Mouse (Mus musculus) hindbrain, embryonic 14.5 days (tissue): Measurements from ENCODE around the gene Hypk. TPM values are rescaled to one million over a fixed set of nuclear protein-coding genes. Genes with fewer than 3 reads are reported as not detected.

Source experiments
- ATAC-seq: fragments of 200-750 bp; cut with Nextera tagmentation; 2 replicates; pipeline ENCODE4 v1.8.0; 2017; ENCODE audit warnings: moderate number of reproducible peaks, mild to moderate bottlenecking, moderate TSS enrichment, moderate library complexity; ENCODE audit not compliant: low FRiP score
- DNase-seq: peaks from one replicate; pipeline ENCODE4 v3.0.0-alpha.2; 2015; ENCODE audit warnings: low spot score
- H3K27ac ChIP-seq: fragments of 300-500 bp; sonication (generic); 2 replicates; pipeline ENCODE4 v1.5.1; 2014; ENCODE audit warnings: mild to moderate bottlenecking, moderate library complexity
- H3K27me3 ChIP-seq: fragments of 300-500 bp; sonication (generic); 2 replicates; pipeline ENCODE4 v1.6.1; 2014; ENCODE audit warnings: mild to moderate bottlenecking, low read length, mixed read lengths; ENCODE audit not compliant: control insufficient read depth, insufficient read depth
- H3K36me3 ChIP-seq: fragments of 300-500 bp; sonication (generic); replicated peaks from 2 replicates; pipeline ENCODE4 v1.6.1; 2014; ENCODE audit not compliant: control insufficient read depth, insufficient read depth
- H3K4me1 ChIP-seq: fragments of 300-500 bp; sonication (generic); replicated peaks from 2 replicates; pipeline ENCODE4 v1.6.1; 2014; ENCODE audit warnings: antibody characterized with exemption, low read length, mixed read lengths; ENCODE audit not compliant: control insufficient read depth, insufficient read depth
- H3K4me2 ChIP-seq: fragments of 300-500 bp; sonication (generic); replicated peaks from 2 replicates; pipeline ENCODE4 v1.6.1; 2014; ENCODE audit warnings: mild to moderate bottlenecking, moderate library complexity
- H3K4me3 ChIP-seq: fragments of 300-500 bp; sonication (generic); replicated peaks from 2 replicates; pipeline ENCODE4 v1.5.1; 2014; ENCODE audit warnings: mild to moderate bottlenecking, low read length
- H3K9ac ChIP-seq: fragments of 300-500 bp; sonication (generic); 2 replicates; pipeline ENCODE4 v1.6.1; 2014
- H3K9me3 ChIP-seq: fragments of 300-500 bp; sonication (generic); 2 replicates; pipeline ENCODE4 v1.6.1; 2016; ENCODE audit warnings: low read length; ENCODE audit not compliant: control insufficient read depth
- WGBS: fragments of 180-500 bp; shearing (Covaris S2); extraction: QIAGEN DNeasy Blood & Tissue Kit; methylation state at CpG from one replicate; pipeline ENCODE4 v1.1.7; 2014; 5-methylcytosine and 5-hydroxymethylcytosine counted together
- polyA plus RNA-seq: library from polyadenylated mRNA; unstranded; fragments of >200 nt; fragmentation: Nextera tagmentation; extraction: Ambion mirVana; gene quantifications from 2 replicates; pipeline ENCODE4 v1.2.1, GENCODE M21; 2014

Gene Hypk
- polyA plus RNA-seq, 1 experiment from 2014 or later, result 90.2 TPM

- Histone ChIP-seq H3K4me3 (no peak overlapping the region), H3K9ac (no peak overlapping the region), H3K27me3 (no peaks in the 10 kb centered on the region), H3K4me2 (no peak overlapping the region), H3K4me1 (peaks cover 21% of the 10 kb centered on the region), H3K36me3 (peaks cover 51% of the 10 kb centered on the region), H3K9me3 (no peaks in the 10 kb centered on the region), H3K27ac (no peak overlapping the region)
- WGBS, result 89% methylated on average over 3 of the region's 3 CpGs
- DNase-seq (no peak), ATAC-seq (no peak)
Observed at GRCm38 (mm10) chr2:121418476-121418875, 34.6 kb upstream of the Hypk start.

DNA sequence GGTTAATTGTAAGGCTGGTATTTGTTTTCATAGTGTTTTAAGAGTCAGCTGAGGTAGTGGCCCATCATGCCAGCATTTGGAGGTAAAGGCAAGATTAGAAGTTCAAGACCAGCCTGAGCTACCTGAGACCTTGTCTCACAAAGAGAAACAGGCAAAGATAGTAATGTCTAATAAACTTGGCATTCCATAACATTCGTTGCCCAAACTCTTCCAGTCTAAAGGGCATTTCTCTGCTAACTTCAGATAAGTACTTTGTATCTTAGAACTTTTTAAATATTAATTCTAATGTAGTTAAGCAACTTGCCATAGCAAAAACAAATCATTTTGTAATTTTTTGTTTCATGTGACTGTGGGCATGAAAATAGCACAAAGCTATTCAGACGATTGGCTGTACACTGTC, 29.9 kb upstream of the Hypk start:
- no peak overlapping the region for H3K27ac ChIP-seq
- DNase-seq, result no peak
- H3K4me2 ChIP-seq, result no peak overlapping the region
- WGBS, result 92% methylated on average over 2 of the region's 2 CpGs
- ATAC-seq, result no peak
- H3K36me3 ChIP-seq, result peaks cover 82% of the 10 kb centered on the region
- no peaks in the 10 kb centered on the region for H3K4me1 ChIP-seq
- H3K9me3 ChIP-seq, result no peaks in the 10 kb centered on the region
- no peaks in the 10 kb centered on the region for H3K27me3 ChIP-seq
- H3K9ac ChIP-seq, result no peak overlapping the region
- H3K4me3 ChIP-seq, result no peak overlapping the region

GRCm38 (mm10) chr2:121425890-121426289, 27.2 kb upstream of the Hypk start:
- no peaks in the 10 kb centered on the region for H3K27me3 ChIP-seq
- H3K27ac ChIP-seq, result no peak overlapping the region
- ATAC-seq, result no peak

DNA sequence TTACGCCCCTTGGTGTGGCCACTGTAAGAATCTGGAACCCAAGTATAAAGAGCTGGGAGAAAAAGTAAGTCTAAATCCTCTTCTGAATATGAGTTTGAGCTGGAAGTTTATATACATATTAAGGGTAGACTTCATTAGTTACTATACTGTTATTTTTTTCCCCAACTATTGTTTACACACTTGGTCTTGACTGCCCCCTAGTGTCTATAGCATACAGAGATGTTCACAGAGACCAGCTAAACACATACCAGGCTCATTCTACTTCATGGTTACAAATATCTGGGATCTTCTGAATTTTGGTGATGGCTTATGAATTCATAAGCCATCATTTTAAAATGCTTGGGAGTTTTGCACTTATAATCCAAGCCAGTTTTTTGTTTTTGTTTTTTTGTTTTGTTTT, 18.2 kb upstream of the Hypk start:
- H3K27me3 ChIP-seq, result no peaks in the 10 kb centered on the region
- no peaks in the 10 kb centered on the region for H3K9me3 ChIP-seq
- H3K4me1 ChIP-seq, result no peaks in the 10 kb centered on the region
- H3K4me2 ChIP-seq, result no peak overlapping the region
- DNase-seq (peak; percentile 51), ATAC-seq (no peak)
- no peak overlapping the region for H3K27ac ChIP-seq
- H3K4me3 ChIP-seq, result no peak overlapping the region
- no peak overlapping the region for H3K9ac ChIP-seq
- 94% methylated on average over 1 of the region's 1 CpGs for WGBS
- H3K36me3 ChIP-seq, result peaks cover 99% of the 10 kb centered on the region

More at GRCm38 (mm10) chr2:121425890-121426289, 27.2 kb upstream of the Hypk start:
- Histone ChIP-seq H3K36me3 (peaks cover 98% of the 10 kb centered on the region), H3K4me2 (no peak overlapping the region), H3K4me1 (no peaks in the 10 kb centered on the region), H3K9ac (no peak overlapping the region), H3K4me3 (no peak overlapping the region), H3K9me3 (no peaks in the 10 kb centered on the region)
- no peak for DNase-seq
- 100% methylated on average over 2 of the region's 2 CpGs for WGBS

DNA sequence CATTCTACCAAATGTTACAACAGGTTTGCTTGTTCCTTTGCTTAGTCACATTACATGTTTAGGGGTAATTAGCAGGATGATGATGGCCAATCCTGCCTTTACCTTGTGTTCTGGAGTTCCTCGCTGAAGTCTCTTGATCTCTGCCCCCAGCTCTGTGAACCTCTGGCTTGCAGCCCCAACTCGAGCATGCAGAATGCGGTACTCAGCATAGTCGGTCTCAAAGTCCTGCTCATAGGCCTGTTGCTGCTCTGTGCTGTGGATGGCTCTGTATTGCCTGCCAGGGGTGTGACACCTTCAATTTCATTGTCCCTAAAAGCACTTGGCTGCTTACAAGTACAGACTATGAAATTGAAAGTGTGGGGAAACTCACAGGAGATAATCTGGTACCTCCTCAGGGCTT, 13.3 kb upstream of the Hypk start:
- H3K4me2 ChIP-seq, result no peak overlapping the region
- DNase-seq (no peak), ATAC-seq (no peak)
- 76% methylated on average over 4 of the region's 4 CpGs for WGBS
- H3K9ac ChIP-seq, result no peak overlapping the region
- peaks cover 12% of the 10 kb centered on the region; the same call in 1 of the 2 replicates for H3K4me1 ChIP-seq
- peaks cover 26% of the 10 kb centered on the region for H3K27me3 ChIP-seq
- no peak overlapping the region for H3K4me3 ChIP-seq
- no peak overlapping the region for H3K27ac ChIP-seq
- H3K36me3 ChIP-seq, result peaks cover 54% of the 10 kb centered on the region
- no peaks in the 10 kb centered on the region for H3K9me3 ChIP-seq

- 67% methylated on average over 5 of the region's 5 CpGs for WGBS
- no peaks in the 10 kb centered on the region for H3K9me3 ChIP-seq
- no peak overlapping the region for H3K4me2 ChIP-seq
- H3K36me3 ChIP-seq, result peaks cover 42% of the 10 kb centered on the region
- DNase-seq, result no peak
- peaks cover 12% of the 10 kb centered on the region; the same call in 1 of the 2 replicates for H3K4me1 ChIP-seq
- H3K4me3 ChIP-seq, result no peak overlapping the region
- H3K9ac ChIP-seq, result no peak overlapping the region
- no peak overlapping the region for H3K27ac ChIP-seq
- ATAC-seq, result no peak
- H3K27me3 ChIP-seq, result peaks cover 26% of the 10 kb centered on the region
Observed at GRCm38 (mm10) chr2:121440834-121441605, 12.1 kb upstream of the Hypk start.

DNA sequence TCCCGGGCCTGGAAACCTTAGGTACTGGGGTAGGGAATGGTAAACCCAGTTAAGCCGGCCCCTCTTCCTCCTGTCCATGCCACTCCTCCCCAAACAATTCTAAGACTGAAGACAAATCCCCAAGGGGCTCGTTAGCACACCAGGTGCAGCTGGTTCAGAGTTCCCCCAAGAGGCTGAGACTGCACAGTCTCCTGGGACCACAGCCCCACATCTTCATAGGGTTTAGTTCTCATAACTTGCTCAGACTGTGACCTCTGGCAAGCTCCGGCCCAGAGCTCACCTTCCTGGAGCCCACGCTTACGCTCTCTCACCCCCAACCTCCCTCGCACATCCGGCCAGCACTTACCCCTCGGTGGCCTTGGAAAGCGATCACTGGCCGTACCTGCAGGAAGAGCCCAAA, 11.3 kb upstream of the Hypk start:
- WGBS, result 13% methylated on average over 11 of the region's 11 CpGs
- ATAC-seq (no peak), DNase-seq (no peak)
- H3K36me3 ChIP-seq, result peaks cover 34% of the 10 kb centered on the region
- H3K4me3 ChIP-seq, result peak overlapping the region; percentile 19
- H3K4me2 ChIP-seq, result peak overlapping the region; percentile 51
- H3K4me1 ChIP-seq, result peaks cover 12% of the 10 kb centered on the region; the same call in 1 of the 2 replicates
- no peak overlapping the region for H3K9ac ChIP-seq
- H3K27ac ChIP-seq, result no peak overlapping the region
- H3K27me3 ChIP-seq, result peaks cover 26% of the 10 kb centered on the region
- H3K9me3 ChIP-seq, result no peaks in the 10 kb centered on the region

DNA sequence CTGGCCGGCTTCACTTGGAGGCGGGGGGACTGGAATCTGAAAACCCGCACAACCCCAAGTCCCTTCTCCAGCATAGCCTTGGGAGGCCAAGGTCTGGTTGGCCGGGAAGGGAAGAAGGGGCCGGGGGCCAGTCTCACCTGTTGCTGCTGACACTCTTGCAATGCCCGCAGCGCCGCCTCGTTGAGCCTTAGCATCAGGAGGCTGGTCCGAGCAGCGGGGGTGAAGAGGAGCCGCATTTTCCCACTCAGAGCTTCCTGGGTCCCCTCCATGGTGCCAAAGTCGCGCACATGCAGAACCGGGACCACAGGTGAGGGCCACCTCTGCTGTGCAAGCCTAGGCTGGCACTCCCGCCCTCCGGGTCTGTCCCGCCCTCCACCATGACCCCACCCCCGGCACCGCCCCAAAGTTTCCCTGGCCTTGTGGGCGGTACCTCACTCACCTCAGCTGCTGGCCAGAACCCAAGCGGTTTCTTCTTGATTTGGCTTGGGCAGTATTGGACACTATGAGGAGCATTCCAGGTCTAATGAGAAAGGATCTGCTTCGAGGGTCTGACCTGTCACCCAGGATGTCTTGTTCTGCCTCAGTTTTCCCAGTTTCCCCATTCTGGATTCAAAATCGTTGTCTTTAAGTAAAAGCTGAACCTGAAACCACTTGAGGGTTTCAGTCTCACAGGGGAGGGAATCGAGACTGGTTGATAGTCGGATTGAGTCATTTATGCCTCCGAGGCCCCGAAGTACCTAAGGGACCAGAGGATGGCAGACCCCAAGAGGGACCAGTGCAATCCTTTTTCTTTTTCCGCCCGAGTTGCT, 10.6 kb upstream of the Hypk start:
- under 1% methylated on average over 30 of the region's 30 CpGs for WGBS
- Histone ChIP-seq H3K9ac (no peak overlapping the region), H3K4me3 (peak overlapping the region; percentile 19), H3K9me3 (no peaks in the 10 kb centered on the region), H3K4me2 (peak overlapping the region; percentile 51), H3K4me1 (peaks cover 12% of the 10 kb centered on the region; the same call in 1 of the 2 replicates), H3K27me3 (peaks cover 26% of the 10 kb centered on the region), H3K36me3 (peaks cover 27% of the 10 kb centered on the region), H3K27ac (no peak overlapping the region)
- ATAC-seq (no peak; the same call in 1 of the 2 replicates), DNase-seq (no peak)

GRCm38 (mm10) chr2:121443068-121443349, 10.1 kb upstream of the Hypk start:
- H3K27ac ChIP-seq, result no peak overlapping the region
- H3K27me3 ChIP-seq, result peaks cover 26% of the 10 kb centered on the region
- H3K9me3 ChIP-seq, result no peaks in the 10 kb centered on the region
- DNase-seq, result no peak
- peaks cover 22% of the 10 kb centered on the region for H3K36me3 ChIP-seq
- peak overlapping the region; percentile 19; the same call in 1 of the 2 replicates for H3K4me3 ChIP-seq
- H3K9ac ChIP-seq, result no peak overlapping the region
- 15% methylated on average over 8 of the region's 8 CpGs for WGBS
- no peak for ATAC-seq
- peak overlapping the region; percentile 51 for H3K4me2 ChIP-seq
- peaks cover 12% of the 10 kb centered on the region; the same call in 1 of the 2 replicates for H3K4me1 ChIP-seq
